Mouse (Mus musculus) midbrain, embryonic 11.5 days (tissue): ENCODE results near the gene Sox13. TPM values are rescaled to one million over a fixed set of nuclear protein-coding genes. Genes with fewer than 3 reads are reported as not detected.

Experiments used
- ATAC-seq: fragments of 200-750 bp; cut with Nextera tagmentation; 2 replicates; pipeline ENCODE4 v1.8.0; 2017; ENCODE audit warnings: moderate TSS enrichment, moderate library complexity; ENCODE audit not compliant: low FRiP score
- DNase-seq: peaks from one replicate; pipeline ENCODE4 v3.0.0; 2015; ENCODE audit warnings: low spot score; ENCODE audit errors: missing footprints
- H3K27ac ChIP-seq: fragments of 300-500 bp; sonication (generic); 2 replicates; pipeline ENCODE4 v1.5.1; 2014; ENCODE audit warnings: low read depth, low read length
- H3K27me3 ChIP-seq: fragments of 300-500 bp; sonication (generic); 2 replicates; pipeline ENCODE4 v1.6.1; 2014; ENCODE audit warnings: mild to moderate bottlenecking, low read length, moderate library complexity, mixed read lengths; ENCODE audit not compliant: control insufficient read depth, insufficient read depth
- H3K36me3 ChIP-seq: fragments of 300-500 bp; sonication (generic); 2 replicates; pipeline ENCODE4 v1.6.1; 2014; ENCODE audit warnings: mild to moderate bottlenecking, low read length, moderate library complexity, mixed read lengths; ENCODE audit not compliant: control insufficient read depth, insufficient read depth
- H3K4me1 ChIP-seq: fragments of 300-500 bp; sonication (generic); 2 replicates; pipeline ENCODE4 v1.6.1; 2014; ENCODE audit warnings: low read length; ENCODE audit not compliant: control insufficient read depth, insufficient read depth
- H3K4me2 ChIP-seq: fragments of 300-500 bp; sonication (generic); 2 replicates; pipeline ENCODE4 v1.6.1; 2014; ENCODE audit warnings: mild to moderate bottlenecking, moderate library complexity
- H3K4me3 ChIP-seq: fragments of 300-500 bp; sonication (generic); 2 replicates; pipeline ENCODE4 v1.5.1; 2014; ENCODE audit warnings: low read depth, low read length
- H3K9ac ChIP-seq: fragments of 300-500 bp; sonication (generic); 2 replicates; pipeline ENCODE4 v1.6.1; 2014; ENCODE audit warnings: low read length
- H3K9me3 ChIP-seq: fragments of 300-500 bp; sonication (generic); 2 replicates; pipeline ENCODE4 v1.6.1; 2016; ENCODE audit warnings: low read length; ENCODE audit not compliant: control insufficient read depth
- WGBS: fragments of 180-500 bp; shearing (Covaris S2); extraction: QIAGEN DNeasy Blood & Tissue Kit; methylation state at CpG from one replicate; pipeline ENCODE4 v1.1.7; 2014; 5-methylcytosine and 5-hydroxymethylcytosine counted together
- polyA plus RNA-seq: library from polyadenylated mRNA; unstranded; fragments of >200 nt; fragmentation: Nextera tagmentation; extraction: Ambion mirVana; gene quantifications from 2 replicates; pipeline ENCODE4 v1.2.1, GENCODE M21; 2014

Sox13 gene
- polyA plus RNA-seq, 1 experiment from 2014 or later: 23.9 TPM

GRCm38 (mm10) chr1:133421061-133421460, 3.1 kb downstream of the Sox13 start:
- ATAC-seq (no peak), DNase-seq (no peak)
- Histone ChIP-seq H3K27ac (no peak overlapping the region), H3K36me3 (no peaks in the 10 kb centered on the region), H3K4me1 (peaks cover 46% of the 10 kb centered on the region), H3K9me3 (no peaks in the 10 kb centered on the region), H3K27me3 (no peaks in the 10 kb centered on the region), H3K4me3 (no peak overlapping the region), H3K9ac (peak overlapping the region; percentile 15), H3K4me2 (peak overlapping the region; percentile 83)
- WGBS: 27% methylated on average over 2 of the region's 2 CpGs

- Histone ChIP-seq H3K9me3 (no peaks in the 10 kb centered on the region), H3K36me3 (no peaks in the 10 kb centered on the region), H3K27me3 (no peaks in the 10 kb centered on the region), H3K4me3 (no peak overlapping the region), H3K4me2 (peak overlapping the region; percentile 83), H3K4me1 (peaks cover 50% of the 10 kb centered on the region), H3K27ac (no peak overlapping the region), H3K9ac (peak overlapping the region; percentile 38)
- whole genome bisulfite sequencing: 73% methylated on average over 3 of the region's 3 CpGs
- DNase-seq (no peak), ATAC-seq (no peak)
These were observed 3.7 kb downstream of the Sox13 start for GRCm38 (mm10) chr1:133420491-133420890.

GRCm38 (mm10) chr1:133419178-133419834, 4.9 kb downstream of the Sox13 start:
- H3K4me1 ChIP-seq: peaks cover 57% of the 10 kb centered on the region
- no peaks in the 10 kb centered on the region for H3K36me3 ChIP-seq
- ATAC-seq (no peak), DNase-seq (peak; percentile 83)
- no peaks in the 10 kb centered on the region for H3K9me3 ChIP-seq
- H3K27me3 ChIP-seq: no peaks in the 10 kb centered on the region
- H3K9ac ChIP-seq: peak overlapping the region; percentile 71
- H3K4me2 ChIP-seq: peak overlapping the region; percentile 55
- no peak overlapping the region for H3K4me3 ChIP-seq
- 90% methylated on average over 3 of the region's 3 CpGs for WGBS
- H3K27ac ChIP-seq: no peak overlapping the region

GRCm38 (mm10) chr1:133418164-133418800, 5.9 kb downstream of the Sox13 start:
- Histone ChIP-seq H3K36me3 (no peaks in the 10 kb centered on the region), H3K9me3 (no peaks in the 10 kb centered on the region), H3K27me3 (no peaks in the 10 kb centered on the region), H3K4me2 (peak overlapping the region; percentile 55), H3K27ac (no peak overlapping the region), H3K9ac (peak overlapping the region; percentile 71), H3K4me3 (peak overlapping the region; percentile 26), H3K4me1 (peaks cover 57% of the 10 kb centered on the region)
- peak; percentile 91 for DNase-seq
- ATAC-seq: peak; percentile 45; the same call in 1 of the 2 replicates
- 12% methylated on average over 28 of the region's 28 CpGs for WGBS

- no peak overlapping the region for H3K27ac ChIP-seq
- no peak for ATAC-seq
- no peak overlapping the region; the same call in 1 of the 2 replicates for H3K4me2 ChIP-seq
- no peak for DNase-seq
- no peak overlapping the region; the same call in 1 of the 2 replicates for H3K9ac ChIP-seq
- WGBS: 85% methylated on average over 1 of the region's 1 CpGs
- no peak overlapping the region for H3K4me3 ChIP-seq
- no peaks in the 10 kb centered on the region for H3K36me3 ChIP-seq
- H3K4me1 ChIP-seq: peaks cover 58% of the 10 kb centered on the region
- no peaks in the 10 kb centered on the region for H3K9me3 ChIP-seq
- no peaks in the 10 kb centered on the region for H3K27me3 ChIP-seq
These were observed 6.6 kb downstream of the Sox13 start for GRCm38 (mm10) chr1:133417539-133417938.

- Histone ChIP-seq H3K4me3 (no peak overlapping the region), H3K4me1 (peaks cover 58% of the 10 kb centered on the region), H3K27me3 (no peaks in the 10 kb centered on the region), H3K36me3 (no peaks in the 10 kb centered on the region), H3K9ac (no peak overlapping the region), H3K9me3 (no peaks in the 10 kb centered on the region), H3K4me2 (no peak overlapping the region), H3K27ac (no peak overlapping the region)
- WGBS: 65% methylated on average over 3 of the region's 3 CpGs
- DNase-seq (no peak), ATAC-seq (no peak)
These were observed 7.1 kb downstream of the Sox13 start for GRCm38 (mm10) chr1:133417113-133417512.

GRCm38 (mm10) chr1:133416472-133416871, 7.7 kb downstream of the Sox13 start:
- WGBS: 92% methylated on average over 7 of the region's 7 CpGs
- H3K9ac ChIP-seq: no peak overlapping the region
- no peak overlapping the region for H3K27ac ChIP-seq
- no peaks in the 10 kb centered on the region for H3K27me3 ChIP-seq
- peaks cover 58% of the 10 kb centered on the region for H3K4me1 ChIP-seq
- H3K36me3 ChIP-seq: no peaks in the 10 kb centered on the region
- no peak for DNase-seq
- H3K4me3 ChIP-seq: no peak overlapping the region
- no peak for ATAC-seq
- H3K4me2 ChIP-seq: no peak overlapping the region
- no peaks in the 10 kb centered on the region for H3K9me3 ChIP-seq

GRCm38 (mm10) chr1:133415505-133415904, 8.7 kb downstream of the Sox13 start:
- H3K4me1 ChIP-seq: peaks cover 58% of the 10 kb centered on the region
- no peaks in the 10 kb centered on the region for H3K27me3 ChIP-seq
- no peak overlapping the region for H3K4me3 ChIP-seq
- no peak for ATAC-seq
- WGBS: 70% methylated on average over 6 of the region's 6 CpGs
- no peak overlapping the region for H3K4me2 ChIP-seq
- H3K9ac ChIP-seq: no peak overlapping the region
- H3K9me3 ChIP-seq: no peaks in the 10 kb centered on the region
- H3K27ac ChIP-seq: no peak overlapping the region
- H3K36me3 ChIP-seq: no peaks in the 10 kb centered on the region
- DNase-seq: no peak

- Histone ChIP-seq H3K27ac (no peak overlapping the region), H3K4me1 (peaks cover 58% of the 10 kb centered on the region), H3K36me3 (no peaks in the 10 kb centered on the region), H3K9ac (no peak overlapping the region), H3K9me3 (no peaks in the 10 kb centered on the region), H3K4me2 (no peak overlapping the region), H3K4me3 (no peak overlapping the region), H3K27me3 (no peaks in the 10 kb centered on the region)
- WGBS: 62% methylated on average over 7 of the region's 7 CpGs
- ATAC-seq (no peak), DNase-seq (no peak)
These were observed 9.1 kb downstream of the Sox13 start for GRCm38 (mm10) chr1:133415086-133415485.
